Mouse (Mus musculus) myocyte (in vitro differentiated cells): ENCODE data around the gene Fancd2. TPM values are rescaled to one million over a fixed set of nuclear protein-coding genes. Genes with fewer than 3 reads are reported as not detected.

ENCODE experiments used
- H3K27me3 ChIP-seq: one replicate; pipeline ENCODE4 v1.6.1; 2011; ENCODE audit not compliant: control insufficient read depth, insufficient read depth, insufficient read length
- H3K36me3 ChIP-seq: one replicate; pipeline ENCODE4 v1.6.1; 2011; ENCODE audit not compliant: control insufficient read depth, insufficient read depth
- H3K4me2 ChIP-seq: one replicate; pipeline ENCODE4 v1.6.1; 2011; ENCODE audit warnings: low read depth, control low read depth
- H3K4me3 ChIP-seq: one replicate; pipeline ENCODE4 v1.5.1; 2011; ENCODE audit warnings: mild to moderate bottlenecking, control low read depth, moderate library complexity
- H3K79me2 ChIP-seq: one replicate; pipeline ENCODE4 v1.6.1; 2011; ENCODE audit not compliant: control insufficient read depth, insufficient read depth
- H3ac ChIP-seq: one replicate; pipeline ENCODE4 v1.6.1; 2011; ENCODE audit not compliant: control insufficient read depth, insufficient read length
- CEBPB ChIP-seq: IDR thresholded peaks from 2 replicates; pipeline ENCODE4 v1.6.1; 2011; ENCODE audit warnings: mild to moderate bottlenecking, moderate library complexity; ENCODE audit not compliant: poor library complexity, insufficient read depth, severe bottlenecking
- E2F4 ChIP-seq: IDR thresholded peaks from one replicate; pipeline ENCODE4 v1.6.1; 2011; ENCODE audit warnings: mild to moderate bottlenecking, control low read depth, moderate library complexity; ENCODE audit not compliant: insufficient read depth
- MAX ChIP-seq: IDR thresholded peaks from one replicate; pipeline ENCODE4 v1.6.1; 2011; ENCODE audit warnings: low read depth, mild to moderate bottlenecking, control low read depth
- MYOD1 ChIP-seq, 3 experiments: IDR thresholded peaks; one replicate each; pipeline ENCODE4 v1.6.1; 2011; ENCODE audit warnings: control low read depth in 2 of 3, low read depth in 2 of 3, mild to moderate bottlenecking in 2 of 3, moderate library complexity in 1 of 3; ENCODE audit not compliant: insufficient read length in 2 of 3, control insufficient read depth in 1 of 3
- MYOG ChIP-seq, 3 experiments: IDR thresholded peaks; one replicate each; pipeline ENCODE4 v1.6.1; 2011; ENCODE audit warnings: control low read depth in 2 of 3, low read depth in 2 of 3, mild to moderate bottlenecking in 2 of 3; ENCODE audit not compliant: insufficient read length in 2 of 3, control insufficient read depth in 1 of 3, insufficient read depth in 1 of 3
- POLR2A ChIP-seq: IDR thresholded peaks from one replicate; pipeline ENCODE4 v1.6.1; 2011; ENCODE audit warnings: low read depth, mild to moderate bottlenecking, control low read depth, moderate library complexity; ENCODE audit not compliant: insufficient read length
- POLR2AphosphoS2 ChIP-seq: IDR thresholded peaks from one replicate; pipeline ENCODE4 v1.6.1; 2011; ENCODE audit warnings: low read depth, control low read depth; ENCODE audit not compliant: insufficient read length
- REST ChIP-seq: IDR thresholded peaks from one replicate; pipeline ENCODE4 v1.6.1; 2011; ENCODE audit warnings: mild to moderate bottlenecking, control low read depth, moderate library complexity; ENCODE audit not compliant: insufficient read depth, insufficient read length
- SRF ChIP-seq: IDR thresholded peaks from one replicate; pipeline ENCODE4 v1.6.1; 2011; ENCODE audit warnings: low read depth; ENCODE audit not compliant: control insufficient read depth, insufficient read length
- TCF12 ChIP-seq: IDR thresholded peaks from one replicate; pipeline ENCODE4 v1.6.1; 2011; ENCODE audit warnings: mild to moderate bottlenecking, control low read depth; ENCODE audit not compliant: poor library complexity, insufficient read depth, severe bottlenecking
- TCF3 ChIP-seq: IDR thresholded peaks from one replicate; pipeline ENCODE4 v1.6.1; 2011; ENCODE audit warnings: low read depth, control low read depth; ENCODE audit not compliant: insufficient read length
- USF1 ChIP-seq: IDR thresholded peaks from one replicate; pipeline ENCODE4 v1.6.1; 2011; ENCODE audit warnings: low read depth, mild to moderate bottlenecking, control low read depth, moderate library complexity
- polyA plus RNA-seq: library from polyadenylated mRNA; unstranded; fragments of >200 nt; fragmentation: generic; extraction: Trizol; gene quantifications from one replicate; pipeline ENCODE4 v1.2.1, GENCODE M21; 2012; ENCODE audit warnings: missing spikeins

Gene Fancd2
- polyA plus RNA-seq, 1 experiment: 2.3 TPM

DNA sequence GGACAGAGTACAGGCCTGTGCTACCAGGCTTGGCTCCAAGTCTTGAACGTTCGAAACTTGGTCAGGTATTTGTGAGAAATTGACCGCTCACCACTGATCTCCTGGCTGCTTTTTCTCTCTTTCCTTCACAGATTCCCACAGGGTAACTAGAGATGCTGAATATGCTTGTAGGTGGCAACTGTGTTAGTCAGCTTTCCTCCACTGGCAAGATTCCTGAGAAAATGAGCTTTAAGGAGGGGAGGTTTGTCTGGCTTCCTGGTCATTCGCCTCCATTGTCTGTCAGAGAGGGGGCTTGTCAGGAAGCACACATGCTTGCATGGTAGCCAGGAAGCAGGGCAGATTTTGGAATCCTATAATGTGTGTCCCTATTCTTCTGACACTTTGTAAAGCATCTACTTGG lies 51.5 kb downstream of the Fancd2 start:
- H3K79me2 ChIP-seq: no peaks in the 10 kb centered on the region
- no peaks in the 10 kb centered on the region for H3K36me3 ChIP-seq
- H3ac ChIP-seq: no peak overlapping the region
- H3K4me3 ChIP-seq: no peak overlapping the region
- no peak overlapping the region for H3K4me2 ChIP-seq
- TF ChIP-seq MYOD1 (IDR thresholded peaks at IDR 0.05; ENCODE audit: control insufficient read depth in 1 of 3, insufficient read length in 2 of 3, low read depth in 2 of 3): no peak
- no peaks in the 10 kb centered on the region for H3K27me3 ChIP-seq

DNA sequence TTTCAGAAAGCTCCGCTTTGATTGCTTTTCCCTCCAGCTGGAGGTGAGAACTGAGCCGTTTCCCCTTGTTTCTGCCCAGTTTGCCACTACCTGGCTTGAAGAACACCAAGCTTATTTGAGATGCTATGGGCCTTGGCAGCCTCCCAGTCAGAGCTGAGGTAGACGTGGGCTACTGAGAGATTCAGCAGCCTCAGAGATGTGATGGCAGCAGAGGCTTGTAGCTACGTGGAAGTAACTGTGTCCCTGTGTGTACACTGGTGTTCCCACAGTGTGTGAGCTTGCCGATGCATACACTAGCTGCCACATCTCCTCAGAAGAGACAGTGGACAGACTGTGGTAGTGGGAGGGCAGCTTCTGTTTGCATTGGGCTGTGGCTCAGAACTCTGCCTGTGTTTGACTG lies 53.6 kb downstream of the Fancd2 start:
- Histone ChIP-seq H3K4me3 (no peak overlapping the region), H3K4me2 (no peak overlapping the region)
- TF ChIP-seq SRF (no peak), MAX (no peak), CEBPB (no peak)

DNA sequence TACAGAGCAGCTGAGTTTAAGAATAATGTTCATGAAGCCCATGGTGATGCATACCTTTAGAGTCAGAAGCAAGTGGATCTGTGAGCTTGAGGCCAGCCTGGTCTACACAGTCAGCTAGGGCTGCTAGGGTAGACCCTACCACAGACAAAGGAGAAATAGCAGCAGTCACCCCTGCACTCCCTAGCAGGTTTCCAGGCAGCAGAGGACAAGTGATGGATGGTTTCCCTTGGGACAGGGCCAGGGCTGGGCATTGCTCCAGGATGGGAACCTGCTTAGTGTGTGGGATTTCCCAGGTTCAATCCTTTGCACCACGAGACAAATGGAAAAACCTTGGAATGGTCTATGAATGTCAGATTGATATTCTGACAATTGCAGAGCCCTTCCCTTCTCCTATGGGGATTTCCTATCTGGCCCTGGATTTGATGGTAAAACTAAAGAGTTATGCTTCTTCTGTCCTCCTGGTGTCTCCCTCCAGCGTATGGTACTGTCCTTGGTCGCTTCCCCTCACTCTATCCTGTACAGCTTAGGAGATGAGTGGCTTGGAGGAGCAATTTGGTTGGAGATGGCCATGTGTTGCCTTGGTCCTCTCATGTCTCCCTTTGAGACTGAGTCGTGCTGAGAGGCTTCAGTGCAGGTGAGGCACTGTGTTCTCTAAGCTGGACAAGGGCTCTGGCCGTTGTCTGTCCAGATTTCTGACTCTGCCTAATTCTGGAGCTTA lies 55.1 kb downstream of the Fancd2 start:
- no peaks in the 10 kb centered on the region for H3K36me3 ChIP-seq
- TF ChIP-seq MYOG (IDR thresholded peaks at IDR 0.05; ENCODE audit: control insufficient read depth in 1 of 3, insufficient read depth in 1 of 3, insufficient read length in 2 of 3, low read depth in 2 of 3) (no peak), CEBPB (no peak), USF1 (no peak), POLR2AphosphoS2 (no peak), TCF3 (no peak), MAX (no peak), MYOD1 (IDR thresholded peaks at IDR 0.05; ENCODE audit: control insufficient read depth in 1 of 3, insufficient read length in 2 of 3, low read depth in 2 of 3) (no peak), REST (no peak), POLR2A (no peak)

More for the DNA sequence above, 53.6 kb downstream of the Fancd2 start:
- Histone ChIP-seq H3ac (no peak overlapping the region), H3K36me3 (no peaks in the 10 kb centered on the region), H3K79me2 (no peaks in the 10 kb centered on the region), H3K27me3 (no peaks in the 10 kb centered on the region)

DNA sequence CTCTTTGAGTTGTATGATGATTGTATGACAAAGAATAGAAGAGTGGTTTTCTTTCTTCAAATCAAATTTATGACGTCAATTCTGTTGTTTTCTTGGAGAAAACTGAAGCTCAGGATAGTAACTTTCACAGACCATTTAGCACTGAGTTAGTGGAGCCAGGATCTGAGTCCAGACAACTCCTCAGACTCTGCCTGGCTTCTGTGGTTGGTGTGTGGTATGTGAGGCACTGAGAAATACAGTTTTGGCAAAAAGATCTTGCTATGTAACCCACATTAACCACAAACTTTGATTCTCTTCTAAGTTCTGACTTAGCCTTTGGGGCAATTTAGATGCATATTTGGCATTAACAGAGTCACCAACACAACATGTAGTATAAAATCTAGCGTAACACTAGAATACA lies 61.2 kb downstream of the Fancd2 start:
- Histone ChIP-seq H3ac (no peak overlapping the region), H3K4me3 (no peak overlapping the region), H3K4me2 (no peak overlapping the region), H3K79me2 (no peaks in the 10 kb centered on the region), H3K27me3 (no peaks in the 10 kb centered on the region), H3K36me3 (no peaks in the 10 kb centered on the region)
- no peak for TF ChIP-seq TCF3
- TF ChIP-seq MYOG (IDR thresholded peaks at IDR 0.05; ENCODE audit: control insufficient read depth in 1 of 3, insufficient read depth in 1 of 3, insufficient read length in 2 of 3, low read depth in 2 of 3): no peak
- no peak for TF ChIP-seq USF1

More for the DNA sequence above, 55.1 kb downstream of the Fancd2 start:
- Histone ChIP-seq H3K27me3 (no peaks in the 10 kb centered on the region), H3K4me2 (no peak overlapping the region), H3K4me3 (no peak overlapping the region), H3ac (no peak overlapping the region), H3K79me2 (no peaks in the 10 kb centered on the region)

DNA sequence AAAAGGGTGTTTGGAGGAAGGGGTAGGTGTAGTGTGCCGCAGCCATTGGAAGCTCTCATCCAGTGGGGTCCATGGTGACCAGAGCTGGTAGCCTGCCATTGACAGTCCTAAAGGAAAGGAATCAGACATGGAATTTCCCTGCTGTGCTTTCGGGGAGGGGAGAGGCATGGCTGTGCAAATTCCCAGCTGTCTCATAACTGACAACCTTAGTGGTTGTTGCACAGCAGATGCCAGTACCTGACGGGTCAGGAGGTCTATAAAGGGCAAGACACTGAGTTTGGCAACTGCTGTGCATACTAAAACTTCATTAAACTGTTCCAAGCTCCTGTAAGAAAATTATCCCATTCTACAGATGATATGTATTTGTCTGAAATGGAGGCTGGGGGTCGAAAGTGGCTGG lies 66.5 kb downstream of the Fancd2 start:
- Histone ChIP-seq H3K27me3 (no peaks in the 10 kb centered on the region), H3ac (no peak overlapping the region)
- peak in 2 of 3 experiments; percentile 15 to 51 for TF ChIP-seq MYOD1 (IDR thresholded peaks at IDR 0.05; ENCODE audit: control insufficient read depth in 1 of 3, insufficient read length in 2 of 3, low read depth in 2 of 3)
- TF ChIP-seq REST: no peak
- TF ChIP-seq MYOG (IDR thresholded peaks at IDR 0.05; ENCODE audit: control insufficient read depth in 1 of 3, insufficient read depth in 1 of 3, insufficient read length in 2 of 3, low read depth in 2 of 3): peak in 1 of 3 experiments; percentile 57

DNA sequence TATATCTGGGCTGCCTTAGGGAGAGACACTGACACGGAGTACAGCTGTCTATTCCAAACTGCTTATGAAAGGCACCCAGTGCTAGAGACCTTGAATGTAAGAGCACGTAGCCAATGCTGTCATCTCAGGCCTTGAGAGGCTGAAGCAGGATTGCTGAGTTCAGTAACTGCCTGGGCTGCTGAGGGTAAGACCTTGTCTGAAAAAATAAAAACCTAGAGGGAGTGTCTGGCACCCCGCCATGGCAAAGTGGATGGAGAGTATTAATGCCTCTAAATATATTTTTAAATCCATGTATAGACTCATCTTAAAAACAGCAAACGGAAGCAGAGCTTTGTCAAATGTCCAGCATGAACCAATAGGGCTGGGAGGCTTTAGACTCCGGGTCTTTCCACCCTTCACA lies 68.4 kb downstream of the Fancd2 start:
- TF ChIP-seq POLR2AphosphoS2 (no peak), POLR2A (no peak), MAX (no peak), SRF (no peak), USF1 (no peak), TCF12 (no peak), MYOG (IDR thresholded peaks at IDR 0.05; ENCODE audit: control insufficient read depth in 1 of 3, insufficient read depth in 1 of 3, insufficient read length in 2 of 3, low read depth in 2 of 3) (no peak), CEBPB (no peak), REST (no peak), E2F4 (no peak), TCF3 (no peak), MYOD1 (IDR thresholded peaks at IDR 0.05; ENCODE audit: control insufficient read depth in 1 of 3, insufficient read length in 2 of 3, low read depth in 2 of 3) (no peak)
- no peaks in the 10 kb centered on the region for H3K36me3 ChIP-seq
- no peak overlapping the region for H3K4me3 ChIP-seq
- no peaks in the 10 kb centered on the region for H3K27me3 ChIP-seq
- H3K79me2 ChIP-seq: no peaks in the 10 kb centered on the region
- no peak overlapping the region for H3K4me2 ChIP-seq
- H3ac ChIP-seq: no peak overlapping the region

More for the DNA sequence above, 66.5 kb downstream of the Fancd2 start:
- Histone ChIP-seq H3K36me3 (no peaks in the 10 kb centered on the region), H3K79me2 (no peaks in the 10 kb centered on the region), H3K4me2 (no peak overlapping the region), H3K4me3 (no peak overlapping the region)
